Mouse (Mus musculus) liver, embryonic 12.5 days (tissue): ENCODE measurements around the gene Habp2. TPM values are rescaled to one million over a fixed set of nuclear protein-coding genes. Genes with fewer than 3 reads are reported as not detected.

Experiments used
- ATAC-seq: fragments of 200-750 bp; cut with Nextera tagmentation; 2 replicates; pipeline ENCODE4 v1.8.0; 2017; ENCODE audit warnings: moderate number of reproducible peaks, mild to moderate bottlenecking, moderate library complexity
- H3K27ac ChIP-seq: fragments of 300-500 bp; sonication (generic); 2 replicates; pipeline ENCODE4 v1.5.1; 2016; ENCODE audit warnings: mild to moderate bottlenecking
- H3K27me3 ChIP-seq: fragments of 300-500 bp; sonication (generic); replicated peaks from 2 replicates; pipeline ENCODE4 v1.6.1; 2016; ENCODE audit warnings: mild to moderate bottlenecking, moderate library complexity
- H3K36me3 ChIP-seq: fragments of 300-500 bp; sonication (generic); 2 replicates; pipeline ENCODE4 v1.6.1; 2016; ENCODE audit warnings: mild to moderate bottlenecking, moderate library complexity
- H3K4me1 ChIP-seq: fragments of 300-500 bp; sonication (generic); 2 replicates; pipeline ENCODE4 v1.6.1; 2016
- H3K4me2 ChIP-seq: fragments of 300-500 bp; sonication (generic); 2 replicates; pipeline ENCODE4 v1.6.1; 2016; ENCODE audit warnings: mild to moderate bottlenecking, moderate library complexity
- H3K4me3 ChIP-seq: fragments of 300-500 bp; sonication (generic); 2 replicates; pipeline ENCODE4 v1.5.1; 2016; ENCODE audit warnings: mild to moderate bottlenecking, moderate library complexity
- H3K9ac ChIP-seq: fragments of 300-500 bp; sonication (generic); 2 replicates; pipeline ENCODE4 v1.6.1; 2016; ENCODE audit warnings: mild to moderate bottlenecking, moderate library complexity
- H3K9me3 ChIP-seq: fragments of 300-500 bp; sonication (generic); replicated peaks from 2 replicates; pipeline ENCODE4 v1.6.1; 2016; ENCODE audit warnings: mild to moderate bottlenecking, moderate library complexity
- WGBS: fragments of 180-500 bp; shearing (Covaris S2); methylation state at CpG from one replicate; pipeline ENCODE4 v1.1.7; 2016; ENCODE audit not compliant: insufficient replicate concordance; 5-methylcytosine and 5-hydroxymethylcytosine counted together
- polyA plus RNA-seq: library from polyadenylated mRNA; unstranded; fragments of >200 nt; fragmentation: Nextera tagmentation; extraction: Ambion mirVana; gene quantifications from 2 replicates; pipeline ENCODE4 v1.2.1, GENCODE M21; 2016

Habp2 gene
- polyA plus RNA-seq, 1 experiment from 2014 or later, result 42.9 TPM

DNA sequence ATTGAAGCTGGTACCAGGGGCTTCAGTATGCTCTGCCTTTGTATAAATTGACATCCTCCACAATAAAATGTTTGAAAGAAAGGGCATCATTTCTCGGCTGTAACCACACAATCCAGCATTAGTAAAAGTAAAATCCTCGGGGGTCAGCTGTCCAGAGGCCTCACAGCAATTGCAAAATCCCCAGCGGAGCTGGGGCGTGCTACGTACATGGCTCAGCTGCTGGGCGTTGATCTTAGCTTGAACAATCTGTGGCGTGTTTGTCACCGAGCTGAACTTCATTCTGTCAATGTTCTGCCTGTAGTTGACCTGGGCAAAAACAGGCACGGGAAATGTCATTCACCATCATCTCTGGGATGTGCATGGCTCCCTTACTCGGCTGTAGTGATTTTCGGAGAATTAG is 79.2 kb downstream of the Habp2 start:
- Histone ChIP-seq H3K9ac (no peak overlapping the region), H3K36me3 (no peaks in the 10 kb centered on the region), H3K27me3 (no peaks in the 10 kb centered on the region), H3K4me3 (no peak overlapping the region), H3K4me1 (no peaks in the 10 kb centered on the region), H3K9me3 (no peaks in the 10 kb centered on the region), H3K27ac (no peak overlapping the region), H3K4me2 (no peak overlapping the region)
- 70% methylated on average over 11 of the region's 11 CpGs for WGBS
- ATAC-seq, result no peak

DNA sequence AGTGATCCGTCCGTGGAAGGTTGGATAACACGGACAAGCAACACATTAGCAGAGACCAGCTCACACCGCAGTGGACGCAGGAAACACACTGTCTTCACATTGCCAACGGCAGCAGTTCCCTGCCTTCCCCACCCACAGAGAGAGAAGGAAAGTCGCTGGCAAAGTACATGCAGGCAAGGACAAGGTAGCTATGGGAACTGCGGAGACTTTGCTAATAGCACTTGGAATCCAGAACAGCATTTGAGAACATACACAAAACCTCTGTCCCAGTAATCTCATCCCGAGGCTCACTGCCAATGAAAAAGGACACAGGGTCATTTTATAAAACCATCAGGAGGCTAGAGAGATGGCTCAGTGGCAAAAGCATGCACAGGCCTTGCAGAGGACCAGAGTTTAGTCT is 79.7 kb downstream of the Habp2 start:
- no peak overlapping the region for H3K9ac ChIP-seq
- H3K4me2 ChIP-seq, result no peak overlapping the region
- H3K4me1 ChIP-seq, result no peaks in the 10 kb centered on the region
- no peak for ATAC-seq
- H3K27ac ChIP-seq, result no peak overlapping the region
- 73% methylated on average over 9 of the region's 9 CpGs for WGBS
- H3K36me3 ChIP-seq, result no peaks in the 10 kb centered on the region
- H3K27me3 ChIP-seq, result no peaks in the 10 kb centered on the region
- H3K9me3 ChIP-seq, result no peaks in the 10 kb centered on the region
- H3K4me3 ChIP-seq, result no peak overlapping the region

DNA sequence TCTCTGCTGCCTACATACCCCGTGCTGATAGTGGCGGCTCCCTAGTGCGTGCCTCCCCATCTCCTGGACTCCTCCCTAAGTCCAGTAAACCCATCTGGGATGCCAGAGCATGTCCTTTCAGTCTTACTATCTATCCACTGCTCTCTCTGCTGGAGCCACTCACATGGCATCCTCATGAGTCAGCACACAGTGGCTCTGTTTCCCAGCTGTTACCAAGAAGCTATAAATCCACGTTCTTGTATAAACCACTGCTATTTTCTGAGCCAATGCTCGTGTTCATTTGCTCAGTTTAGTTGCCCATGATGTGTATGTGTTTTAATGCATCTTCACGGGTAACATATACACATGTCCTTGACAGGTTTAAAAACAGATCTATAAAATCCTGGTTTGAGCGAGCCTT is 80.8 kb downstream of the Habp2 start:
- Histone ChIP-seq H3K9me3 (no peaks in the 10 kb centered on the region), H3K4me3 (no peak overlapping the region), H3K4me2 (no peak overlapping the region), H3K36me3 (no peaks in the 10 kb centered on the region), H3K27me3 (no peaks in the 10 kb centered on the region), H3K4me1 (no peaks in the 10 kb centered on the region), H3K27ac (no peak overlapping the region), H3K9ac (no peak overlapping the region)
- no peak for ATAC-seq
- WGBS, result 72% methylated on average over 7 of the region's 7 CpGs

DNA sequence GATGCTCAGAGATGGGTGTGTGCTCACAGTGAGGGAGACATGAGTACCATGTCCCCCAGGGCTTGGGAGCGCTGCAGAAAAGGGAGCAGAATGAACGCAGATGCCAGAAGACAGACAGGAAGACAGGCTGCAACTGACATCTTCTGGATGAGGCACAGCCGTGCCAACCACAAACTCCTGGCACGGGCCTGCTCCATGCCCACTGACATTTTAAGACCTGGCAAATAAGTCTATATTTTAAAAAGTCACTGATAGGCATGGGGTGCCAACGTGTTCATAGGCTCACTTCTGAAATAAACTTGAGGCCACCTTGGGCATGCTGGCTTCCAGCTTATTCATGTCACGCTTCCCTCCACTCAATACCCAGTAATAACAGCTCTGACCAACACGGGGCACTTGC is 82.0 kb downstream of the Habp2 start:
- H3K4me1 ChIP-seq, result no peaks in the 10 kb centered on the region
- ATAC-seq, result no peak
- H3K9ac ChIP-seq, result no peak overlapping the region
- no peaks in the 10 kb centered on the region for H3K36me3 ChIP-seq
- H3K27me3 ChIP-seq, result no peaks in the 10 kb centered on the region
- H3K4me2 ChIP-seq, result no peak overlapping the region
- H3K4me3 ChIP-seq, result no peak overlapping the region
- H3K9me3 ChIP-seq, result no peaks in the 10 kb centered on the region
- H3K27ac ChIP-seq, result no peak overlapping the region
- 75% methylated on average over 7 of the region's 7 CpGs for WGBS

Other genes with a start within 250 kb of the Habp2 start
- gene Nrap, start 102.9 kb downstream of the Habp2 start, polyA plus RNA-seq, result 0.10 and 0.13 TPM in 2 replicates
- 16.8 and 17.6 TPM in 2 replicates for gene Casp7, start 110.0 kb downstream of the Habp2 start, polyA plus RNA-seq
- not detected in 2 replicates for gene Plekhs1, start 174.5 kb downstream of the Habp2 start, polyA plus RNA-seq